Mouse (Mus musculus) E14TG2a.4 (cell line): Measurements from ENCODE around the gene Srpr.
A peak's percentile ranks its signal among the peaks of the same experiment; 100 is the strongest.

ENCODE experiments used
- CTCF ChIP-seq: conservative IDR thresholded peaks from 2 replicates; pipeline ENCODE4 v1.5.1; 2014; ENCODE audit warnings: low read length
- POU5F1 ChIP-seq: IDR thresholded peaks from 2 replicates; pipeline ENCODE4 v1.6.1; 2014; ENCODE audit warnings: low read length, borderline replicate concordance

GRCm38 (mm10) chr9:35199772-35200471 lies at the start of gene Srpr, which contains the start of gene Tirap:
- TF ChIP-seq CTCF: peak; percentile 12; the same call in 1 of the 2 replicates
- no peak for TF ChIP-seq POU5F1
